Mouse (Mus musculus) limb, embryonic 14.5 days (tissue): ENCODE results near the gene Dcaf6. TPM values are rescaled to one million over a fixed set of nuclear protein-coding genes. Genes with fewer than 3 reads are reported as not detected.
A peak's percentile ranks its signal among the peaks of the same experiment; 100 is the strongest.

Experiments
- ATAC-seq: fragments of 200-750 bp; cut with Nextera tagmentation; 2 replicates; pipeline ENCODE4 v1.8.0; 2017; ENCODE audit warnings: low read depth, moderate number of reproducible peaks, moderate TSS enrichment; ENCODE audit not compliant: low FRiP score
- DNase-seq: peaks from one replicate; pipeline ENCODE4 v3.0.0-alpha.2; 2015; ENCODE audit warnings: low spot score
- H3K27ac ChIP-seq: fragments of 300-500 bp; sonication (generic); replicated peaks from 2 replicates; pipeline ENCODE4 v1.5.1; 2014; ENCODE audit warnings: low read depth, mild to moderate bottlenecking, low read length, moderate library complexity, mixed read lengths
- H3K27me3 ChIP-seq: fragments of 300-500 bp; sonication (generic); 2 replicates; pipeline ENCODE4 v1.6.1; 2014; ENCODE audit warnings: low read length, mixed read lengths; ENCODE audit not compliant: control insufficient read depth, insufficient read depth
- H3K36me3 ChIP-seq: fragments of 300-500 bp; sonication (generic); 2 replicates; pipeline ENCODE4 v1.6.1; 2014; ENCODE audit warnings: mild to moderate bottlenecking, low read length, moderate library complexity, mixed read lengths; ENCODE audit not compliant: control insufficient read depth, insufficient read depth
- H3K4me1 ChIP-seq: fragments of 300-500 bp; sonication (generic); 2 replicates; pipeline ENCODE4 v1.6.1; 2014; ENCODE audit warnings: antibody characterized with exemption, low read length, mixed read lengths; ENCODE audit not compliant: control insufficient read depth, insufficient read depth
- H3K4me2 ChIP-seq: fragments of 300-500 bp; sonication (generic); replicated peaks from 2 replicates; pipeline ENCODE4 v1.6.1; 2014; ENCODE audit warnings: low read depth, mild to moderate bottlenecking, low read length, moderate library complexity; ENCODE audit not compliant: severe bottlenecking
- H3K4me3 ChIP-seq: fragments of 300-500 bp; sonication (generic); replicated peaks from 2 replicates; pipeline ENCODE4 v1.5.1; 2014; ENCODE audit warnings: low read length
- H3K9ac ChIP-seq: fragments of 300-500 bp; sonication (generic); 2 replicates; pipeline ENCODE4 v1.6.1; 2014; ENCODE audit warnings: mild to moderate bottlenecking, low read depth, low read length, moderate library complexity; ENCODE audit not compliant: severe bottlenecking
- H3K9me3 ChIP-seq: fragments of 300-500 bp; sonication (generic); 2 replicates; pipeline ENCODE4 v1.6.1; 2016; ENCODE audit warnings: low read length; ENCODE audit not compliant: control insufficient read depth
- POLR2A ChIP-seq: fragments of 200-500 bp; IDR thresholded peaks from 2 replicates; pipeline ENCODE4 v1.8.0; 2012; ENCODE audit warnings: inconsistent platforms, mild to moderate bottlenecking, moderate library complexity, borderline replicate concordance; ENCODE audit not compliant: insufficient read depth, insufficient read length; ENCODE audit errors: extremely low read depth
- WGBS: fragments of 180-500 bp; shearing (Covaris S2); extraction: QIAGEN DNeasy Blood & Tissue Kit; methylation state at CpG from one replicate; pipeline ENCODE4 v1.1.7; 2014; 5-methylcytosine and 5-hydroxymethylcytosine counted together
- polyA plus RNA-seq, 2 experiments: library from polyadenylated mRNA; depleted of rRNA in 1 of 2; stranded (reverse) in 1 of 2; unstranded in 1 of 2; fragments of >200 nt; fragmentation: Nextera tagmentation in 1 of 2; extraction: Ambion mirVana in 1 of 2; gene quantifications; 2 replicates each; pipeline versions ENCODE4 v1.2.1 to v1.2.3; 2012 to 2014

Gene Dcaf6
- polyA plus RNA-seq, 2 experiments, result 20.7 to 42.9 TPM

- no peaks in the 10 kb centered on the region for H3K9me3 ChIP-seq
- H3K4me1 ChIP-seq, result no peaks in the 10 kb centered on the region
- peaks cover 37% of the 10 kb centered on the region for H3K36me3 ChIP-seq
- H3K27me3 ChIP-seq, result no peaks in the 10 kb centered on the region
- H3K4me2 ChIP-seq, result no peak overlapping the region
- no peak overlapping the region for H3K4me3 ChIP-seq
- H3K9ac ChIP-seq, result no peak overlapping the region
- H3K27ac ChIP-seq, result no peak overlapping the region
- no peak for ATAC-seq
- no peak for DNase-seq
- WGBS, result 60% methylated on average over 11 of the region's 11 CpGs
- no peak for TF ChIP-seq POLR2A
These were observed 143.9 kb downstream of the Dcaf6 start for GRCm38 (mm10) chr1:165316361-165316760.

DNA sequence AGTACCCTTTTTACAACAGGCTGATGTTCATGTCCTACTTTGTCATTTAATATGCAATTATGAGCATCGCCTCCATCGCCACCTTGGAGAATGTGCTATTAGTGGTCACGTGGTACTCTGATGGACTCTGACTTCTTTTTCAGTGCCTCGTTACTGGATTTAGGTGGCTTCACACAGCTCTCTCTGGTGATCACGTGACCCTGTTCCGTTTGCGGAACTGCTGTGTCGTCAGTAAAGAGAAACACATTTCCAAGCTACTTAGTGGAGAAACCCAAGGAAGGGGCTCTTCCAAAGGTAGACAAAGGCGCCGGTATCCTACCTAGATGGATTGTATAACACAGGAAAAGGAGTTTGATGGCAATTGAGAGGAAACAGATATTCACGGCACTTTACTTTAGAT, 152.1 kb downstream of the Dcaf6 start:
- Histone ChIP-seq H3K36me3 (peaks cover 46% of the 10 kb centered on the region), H3K4me1 (no peaks in the 10 kb centered on the region), H3K4me2 (no peak overlapping the region), H3K4me3 (no peak overlapping the region), H3K27ac (no peak overlapping the region), H3K27me3 (no peaks in the 10 kb centered on the region), H3K9me3 (no peaks in the 10 kb centered on the region), H3K9ac (no peak overlapping the region)
- ATAC-seq (no peak), DNase-seq (no peak)
- WGBS, result 72% methylated on average over 11 of the region's 11 CpGs
- TF ChIP-seq POLR2A, result no peak

DNA sequence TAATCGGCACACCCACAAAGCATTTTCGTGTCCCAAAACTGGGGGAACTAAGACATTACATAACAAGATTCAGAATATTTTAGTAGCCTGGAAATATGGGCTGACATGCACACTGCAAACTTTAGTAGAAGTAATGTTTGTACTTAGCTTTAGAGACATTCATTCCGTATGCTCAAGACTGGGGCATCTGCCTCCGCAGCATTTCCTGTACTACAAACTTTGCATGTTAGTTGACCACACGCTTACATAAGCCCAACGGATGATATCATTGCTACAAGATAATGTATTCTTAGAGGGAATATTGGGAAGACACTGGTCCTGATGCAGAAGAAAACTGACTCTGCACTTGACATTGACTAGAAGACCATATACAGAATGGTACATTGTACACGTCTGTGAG, 155.9 kb downstream of the Dcaf6 start:
- Histone ChIP-seq H3K9ac (no peak overlapping the region), H3K4me1 (no peaks in the 10 kb centered on the region), H3K4me2 (no peak overlapping the region), H3K4me3 (no peak overlapping the region), H3K9me3 (no peaks in the 10 kb centered on the region), H3K27me3 (no peaks in the 10 kb centered on the region), H3K36me3 (peaks cover 20% of the 10 kb centered on the region), H3K27ac (no peak overlapping the region)
- no peak for TF ChIP-seq POLR2A
- ATAC-seq, result no peak
- no peak for DNase-seq
- WGBS, result 92% methylated on average over 7 of the region's 7 CpGs

DNA sequence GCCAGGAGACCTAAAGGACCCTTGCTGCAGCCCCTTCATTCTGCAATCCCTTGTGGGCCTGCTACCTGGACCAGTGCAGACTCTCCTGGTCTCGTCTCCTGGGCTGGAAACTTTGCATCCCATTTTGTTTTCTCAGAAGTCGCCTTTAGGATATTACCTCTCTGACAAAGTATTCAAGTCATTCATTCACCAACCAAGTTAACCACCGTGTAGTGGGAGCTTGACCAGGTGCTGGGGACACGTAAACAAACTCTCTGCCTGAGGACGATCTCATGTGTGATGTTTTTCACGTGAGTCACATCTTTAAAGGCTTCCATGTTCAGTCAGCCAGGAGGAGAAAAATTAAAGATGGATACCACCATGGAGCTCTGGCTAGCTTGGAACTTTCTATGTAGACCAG, 157.1 kb downstream of the Dcaf6 start:
- H3K4me1 ChIP-seq, result no peaks in the 10 kb centered on the region
- ATAC-seq (no peak), DNase-seq (no peak)
- no peak overlapping the region for H3K4me2 ChIP-seq
- no peaks in the 10 kb centered on the region for H3K9me3 ChIP-seq
- WGBS, result 69% methylated on average over 6 of the region's 6 CpGs
- no peak for TF ChIP-seq POLR2A
- no peaks in the 10 kb centered on the region for H3K27me3 ChIP-seq
- H3K36me3 ChIP-seq, result peaks cover 18% of the 10 kb centered on the region
- no peak overlapping the region for H3K27ac ChIP-seq
- no peak overlapping the region for H3K9ac ChIP-seq
- H3K4me3 ChIP-seq, result no peak overlapping the region

GRCm38 (mm10) chr1:165302455-165303208, 157.6 kb downstream of the Dcaf6 start:
- Histone ChIP-seq H3K9ac (no peak overlapping the region), H3K4me1 (no peaks in the 10 kb centered on the region), H3K36me3 (peaks cover 12% of the 10 kb centered on the region), H3K4me3 (no peak overlapping the region), H3K9me3 (no peaks in the 10 kb centered on the region), H3K4me2 (no peak overlapping the region), H3K27me3 (no peaks in the 10 kb centered on the region), H3K27ac (no peak overlapping the region)
- ATAC-seq (no peak), DNase-seq (peak; percentile 81)
- 71% methylated on average over 13 of the region's 13 CpGs for WGBS
- no peak for TF ChIP-seq POLR2A
